Mouse (Mus musculus): ENCODE data around the gene Fam83b.

The Fam83b gene

DNA sequence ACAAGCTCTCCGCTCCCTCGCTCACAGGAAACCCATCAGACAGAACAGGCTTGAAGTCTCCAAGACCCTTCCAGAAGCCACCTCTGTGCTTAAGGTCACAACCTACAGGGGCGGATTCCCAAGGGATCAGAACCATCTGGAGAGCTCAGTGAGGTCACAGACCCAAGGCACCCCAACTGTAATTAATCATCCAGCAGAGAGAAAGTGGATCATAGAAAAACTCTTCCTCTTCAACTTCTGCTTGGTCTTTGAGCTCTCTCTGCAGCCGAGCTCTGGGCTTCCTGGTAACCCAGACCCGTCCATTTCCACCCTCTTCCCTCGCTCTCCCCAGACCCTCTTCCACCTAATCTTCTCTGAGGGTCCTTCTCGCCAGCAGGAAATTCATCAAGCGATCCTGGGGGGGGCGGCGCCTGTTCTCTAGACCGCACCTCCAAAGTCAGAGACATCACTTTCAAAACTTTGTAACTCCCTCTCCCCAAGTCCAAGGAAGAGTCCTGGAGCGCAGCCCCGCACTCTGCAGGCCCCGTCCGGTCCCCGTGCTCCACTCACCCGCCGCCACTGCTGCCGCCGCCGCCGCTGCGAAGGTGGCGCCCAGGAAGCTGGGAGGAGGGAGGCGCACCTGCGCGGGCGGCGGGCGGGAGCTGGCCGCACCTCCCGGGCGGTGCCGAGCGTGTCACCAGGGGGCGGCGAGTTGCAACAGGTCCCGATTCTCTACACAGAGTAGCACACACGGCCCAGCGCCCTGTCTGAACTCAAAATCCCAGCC is at the start of gene Fam83b:
Gene Fam83b, minus strand, starts transcription at position 602 of the 766 bp plus-strand sequence.
- DNase-seq = peak; percentile 17 to 28

DNA sequence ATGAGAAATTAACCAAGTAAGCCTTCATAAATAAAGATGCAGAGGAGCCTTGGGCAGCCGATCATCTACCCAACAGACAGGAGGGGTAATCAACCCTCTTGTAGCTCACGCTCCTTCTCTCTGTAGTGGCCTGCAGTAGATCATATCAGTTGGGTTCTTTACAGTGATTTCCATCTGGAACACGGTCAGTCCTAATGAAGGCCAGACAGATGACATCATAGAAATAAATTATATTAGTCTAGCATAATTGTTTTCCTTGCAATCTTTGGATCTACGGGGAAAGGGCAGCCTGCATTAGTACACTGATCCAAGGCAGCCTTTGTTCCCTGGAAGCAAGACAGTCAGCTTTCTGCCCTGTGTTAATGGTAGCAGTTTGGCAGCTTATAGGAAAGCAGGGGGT is 47.2 kb upstream of the Fam83b start:
- no peak for DNase-seq

DNA sequence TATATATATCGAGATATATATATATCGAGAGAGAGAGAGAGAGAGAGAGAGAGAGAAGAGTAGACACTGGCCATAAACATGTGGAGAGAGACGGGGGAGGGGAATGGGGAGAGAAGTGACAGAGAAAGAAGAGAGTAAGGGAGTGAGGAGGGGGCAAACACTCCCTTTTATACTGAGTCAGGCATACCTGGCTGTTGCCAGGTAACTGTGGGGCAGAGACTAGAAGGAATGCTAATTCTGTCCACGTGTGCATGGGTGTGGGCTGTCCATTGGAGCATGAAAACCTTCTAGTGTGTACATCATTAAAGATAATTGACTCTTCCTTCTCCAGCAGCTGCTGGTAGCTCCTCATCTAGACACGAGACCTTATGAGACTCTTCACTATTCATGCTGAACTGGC is 36.8 kb upstream of the Fam83b start:
- no peak for DNase-seq

DNA sequence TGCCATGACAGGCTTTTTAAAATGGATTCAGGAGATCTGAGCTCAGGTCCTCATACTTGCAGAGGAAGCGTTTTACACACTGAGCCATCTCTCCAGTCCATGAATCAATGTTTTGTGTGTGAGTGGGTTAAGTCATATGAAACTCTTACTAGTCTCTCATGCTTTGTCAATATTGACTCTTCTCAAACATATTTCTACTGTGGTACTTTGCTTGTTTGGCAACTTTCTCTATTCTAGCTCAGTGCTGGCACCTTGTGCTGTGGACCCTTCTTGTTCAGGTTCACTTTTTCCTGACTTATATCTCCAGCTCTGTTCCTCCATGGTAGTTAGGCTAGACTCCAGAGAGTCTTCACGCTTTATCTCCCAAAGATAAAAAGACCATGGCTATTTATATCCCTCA is 36.0 kb upstream of the Fam83b start:
- no peak for DNase-seq

DNA sequence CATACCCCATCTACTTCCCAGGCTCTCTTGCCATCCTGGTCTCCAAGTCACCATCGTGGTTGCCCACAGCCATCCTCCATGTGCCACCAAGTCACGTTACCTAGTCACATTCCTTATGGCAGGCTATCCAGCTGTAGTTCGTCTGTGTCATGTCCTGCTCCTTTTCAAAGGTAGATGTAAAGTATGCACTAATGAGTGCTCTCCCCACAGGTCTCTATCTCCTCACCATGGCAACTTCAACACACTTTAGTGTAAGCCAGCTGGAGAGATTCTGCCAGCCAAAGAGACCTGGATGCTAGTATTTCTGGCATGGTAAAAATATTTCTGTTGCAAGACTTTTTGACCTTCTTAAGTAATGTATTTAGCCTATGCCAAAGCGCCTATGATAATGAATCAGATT is 30.5 kb upstream of the Fam83b start:
- DNase-seq = no peak

DNA sequence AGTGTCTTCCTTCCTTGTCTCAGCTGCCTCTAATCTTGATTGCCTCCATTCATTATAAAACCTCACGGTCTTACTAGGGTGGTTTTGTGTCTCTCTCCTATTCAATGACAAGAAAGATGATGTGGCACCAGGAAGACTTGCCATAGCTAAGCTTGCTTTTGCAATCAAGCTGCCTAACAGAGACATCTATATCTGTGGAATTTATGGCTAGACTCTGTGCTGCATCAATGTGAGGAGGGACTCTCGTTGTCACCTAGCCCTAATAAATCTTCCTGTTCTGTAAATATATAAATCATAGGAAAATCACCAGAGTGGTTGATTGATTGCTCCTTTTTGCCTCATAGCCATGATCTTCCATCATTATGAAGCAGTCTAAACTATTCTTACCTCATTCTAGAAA is 26.9 kb upstream of the Fam83b start:
- DNase-seq = no peak

DNA sequence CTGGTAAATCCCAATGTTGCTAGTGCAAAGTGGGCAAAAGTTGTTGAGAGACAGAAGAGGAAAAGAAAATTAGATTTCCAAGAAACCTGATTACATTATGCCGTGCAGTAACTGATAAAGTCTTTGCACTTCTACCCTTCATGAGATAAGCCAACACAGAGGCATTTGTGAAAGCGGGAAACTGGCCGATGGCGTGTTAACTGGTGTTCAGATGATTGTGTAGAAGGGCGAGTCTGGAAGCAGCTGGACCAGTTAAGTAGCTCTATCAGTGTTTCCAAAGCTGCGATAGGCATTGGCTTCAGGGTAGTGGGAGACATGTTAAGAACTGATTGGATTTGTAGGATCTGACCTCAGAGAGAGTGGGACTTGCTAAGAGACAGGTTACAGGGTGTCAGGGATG is 17.0 kb upstream of the Fam83b start:
- DNase-seq = no peak

DNA sequence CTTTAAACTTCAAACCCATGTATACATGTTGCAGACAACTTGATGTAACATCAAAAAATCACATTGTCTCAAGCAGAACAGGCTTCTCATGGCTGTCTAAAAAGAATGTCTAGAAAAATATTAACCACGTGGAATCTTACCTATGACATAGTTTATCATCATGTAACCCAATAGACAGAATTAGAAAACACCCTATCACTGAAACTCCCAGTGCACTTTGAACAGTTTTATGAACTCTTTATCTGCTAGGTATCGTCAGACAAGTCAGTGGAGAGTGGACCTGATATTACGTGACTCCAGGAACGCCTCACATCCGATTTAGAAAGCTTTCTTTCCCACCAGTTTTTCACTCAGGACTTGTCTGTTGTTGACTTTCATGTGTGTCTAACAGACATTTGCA is 15.1 kb upstream of the Fam83b start:
- DNase-seq = no peak

DNA sequence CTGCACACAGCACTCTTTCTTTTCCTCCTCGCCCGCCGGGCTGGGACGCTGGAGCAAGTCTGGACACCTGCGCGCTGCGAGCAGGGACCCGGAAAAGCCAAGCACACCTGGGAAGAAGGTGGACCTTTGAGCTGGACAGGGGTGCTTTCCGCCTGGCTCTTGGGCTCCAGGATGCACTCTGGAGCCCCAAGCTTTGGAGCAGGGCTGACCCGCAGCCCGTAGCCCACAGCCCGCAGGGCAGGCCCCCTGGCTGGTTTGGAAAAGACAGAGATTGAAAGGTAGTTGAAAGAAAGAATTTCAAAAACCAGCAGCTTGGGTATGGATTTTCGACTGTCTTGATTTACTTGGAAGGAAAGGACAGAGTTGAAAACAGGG is 352 bp upstream of the Fam83b start:
- DNase-seq = no peak

DNA sequence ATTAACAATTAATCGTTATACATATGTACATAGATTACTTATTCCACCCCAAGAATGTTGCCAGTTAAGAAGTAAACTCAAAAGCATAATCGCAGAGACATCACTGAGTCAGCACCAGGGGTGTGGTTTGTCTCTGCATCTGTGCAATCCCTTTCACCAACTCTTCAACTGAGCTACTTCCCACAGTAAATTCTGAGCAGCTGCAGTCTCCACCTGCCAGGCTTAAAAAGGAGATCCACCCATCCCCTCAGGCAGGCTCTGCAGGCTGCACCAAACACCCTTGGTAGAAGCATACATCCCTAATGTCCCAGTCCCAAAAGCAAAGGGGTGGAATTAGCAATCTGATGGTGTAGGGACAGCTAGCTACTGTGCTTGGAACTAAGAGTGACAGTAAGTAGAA is 1.3 kb downstream of the Fam83b start:
- DNase-seq = no peak

DNA sequence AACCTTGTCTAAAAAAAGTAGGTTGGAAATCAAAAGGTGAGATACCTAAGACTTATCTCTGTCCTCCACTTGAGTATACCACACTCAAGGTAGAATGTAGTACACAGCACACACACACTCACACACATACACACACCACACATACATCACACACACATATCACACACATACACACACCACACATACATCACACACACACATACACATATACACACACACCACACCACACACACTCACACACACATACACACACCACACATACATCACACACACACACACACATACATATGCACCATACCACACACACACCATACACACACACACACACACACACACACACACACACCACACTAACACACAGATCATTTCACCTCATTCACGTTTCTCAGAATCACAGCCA is 2.8 kb downstream of the Fam83b start:
- DNase-seq = no peak

DNA sequence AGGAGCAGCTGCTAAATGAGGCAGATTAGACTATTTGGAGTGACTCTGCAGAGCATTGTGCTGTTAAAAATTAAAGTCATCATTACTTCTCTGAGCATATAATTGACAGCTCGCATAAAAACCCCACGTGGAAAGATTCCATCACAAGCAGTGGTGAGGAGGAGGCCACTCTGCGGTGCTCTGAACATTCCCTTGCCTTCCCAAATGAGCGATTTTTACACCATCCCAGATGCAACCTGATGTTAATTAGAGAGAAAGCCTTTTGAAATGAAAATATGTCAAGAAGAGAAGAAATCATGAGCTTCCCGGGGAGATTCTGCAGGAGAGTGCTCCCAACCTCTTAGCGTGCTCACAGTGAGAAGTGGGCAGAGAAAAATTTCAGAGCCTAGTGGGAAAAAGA is 4.1 kb downstream of the Fam83b start:
- no peak for DNase-seq

DNA sequence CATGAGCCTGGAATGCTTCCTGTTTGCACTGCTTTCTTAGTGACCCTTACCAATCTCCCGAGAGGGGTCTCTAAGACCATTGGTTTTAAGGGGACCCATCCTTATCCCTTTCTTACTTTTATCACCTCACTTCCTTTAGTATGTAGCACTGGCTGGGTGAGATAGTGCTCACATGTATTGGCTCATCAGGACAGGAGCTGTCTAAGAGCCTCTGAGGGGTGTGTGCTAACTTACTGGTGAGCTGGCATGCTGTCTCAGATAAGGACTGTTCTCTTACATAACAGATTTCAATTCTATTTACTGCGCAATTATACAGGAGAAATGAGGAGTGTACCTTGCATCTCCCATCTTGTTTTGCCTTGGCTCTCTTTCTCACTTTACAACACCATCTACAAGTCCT is 7.7 kb downstream of the Fam83b start:
- DNase-seq = no peak

DNA sequence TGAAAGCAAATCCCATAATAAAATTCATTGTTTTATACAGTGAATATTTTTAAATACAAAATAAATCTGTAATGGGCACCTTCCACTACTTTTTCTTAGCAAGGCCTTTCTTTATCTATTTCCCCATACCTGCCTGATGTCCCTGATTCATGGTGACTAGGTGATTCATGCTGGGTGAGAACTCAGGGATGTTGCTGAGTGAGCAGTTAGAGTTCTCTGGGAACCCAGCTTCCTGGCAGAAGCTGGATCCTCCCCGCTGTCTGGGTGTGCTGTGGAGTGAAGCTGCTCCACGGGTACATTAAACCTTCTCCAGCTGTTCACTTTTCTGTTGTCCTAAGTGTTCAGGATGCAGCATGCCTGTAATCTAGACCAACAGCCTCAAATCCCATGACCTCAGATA is 13.2 kb downstream of the Fam83b start:
- no peak for DNase-seq

DNA sequence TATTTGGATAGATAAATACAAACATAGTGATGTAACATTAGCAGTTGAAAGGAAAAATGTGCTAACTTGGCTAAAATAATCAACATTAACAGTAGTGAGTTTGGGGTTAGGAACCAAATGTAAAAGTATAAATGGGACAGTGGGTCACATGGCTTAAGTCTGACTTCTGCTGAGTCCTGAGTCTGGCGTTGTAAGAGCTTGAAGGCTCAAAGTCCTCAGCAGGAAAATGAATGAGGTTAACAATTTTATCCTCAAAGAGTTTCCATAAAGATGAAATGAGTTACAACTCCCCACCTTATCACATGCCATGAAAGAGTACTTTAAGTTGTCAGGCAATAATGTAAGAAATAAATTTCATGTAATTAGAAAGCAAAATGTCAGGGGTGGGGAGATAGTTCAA is 13.8 kb downstream of the Fam83b start:
- DNase-seq = no peak

DNA sequence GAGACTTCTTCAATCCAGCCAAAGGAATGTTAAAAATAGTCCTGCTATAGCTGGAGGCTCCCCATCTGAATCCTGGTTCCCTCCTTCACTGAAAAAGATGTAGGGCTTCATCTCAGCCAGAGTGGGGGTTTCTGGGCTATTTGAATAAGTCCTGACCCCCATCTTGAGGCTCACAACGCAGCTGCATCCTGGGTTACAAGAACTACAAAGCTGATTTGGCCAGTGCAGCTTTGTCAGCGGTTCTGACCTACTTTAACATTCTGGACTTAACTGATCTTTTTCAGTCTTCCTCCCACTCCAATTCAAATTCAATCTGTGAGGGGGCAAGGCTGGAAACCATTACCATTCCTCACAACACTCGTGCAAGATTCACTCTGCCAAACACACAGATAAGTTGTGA is 20.2 kb downstream of the Fam83b start:
- DNase-seq = no peak

DNA sequence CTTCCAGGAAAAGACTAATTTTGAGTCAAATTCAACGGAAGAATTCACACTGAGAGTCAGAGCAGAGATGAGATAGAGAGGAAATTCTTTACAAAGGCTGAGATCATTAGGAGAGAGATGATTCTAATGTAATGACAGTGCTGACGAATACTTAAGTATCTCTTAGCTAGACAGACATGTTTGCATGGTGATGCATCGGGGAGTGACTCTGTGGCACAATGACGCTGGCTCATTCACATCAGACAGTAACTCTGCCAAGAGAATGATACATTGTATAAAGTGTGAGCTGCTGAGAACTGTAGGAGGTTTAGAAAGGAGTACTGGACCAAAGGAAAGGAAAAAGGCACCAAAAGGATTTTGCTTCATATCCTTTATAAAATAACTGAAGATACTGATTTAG is 26.2 kb downstream of the Fam83b start:
- DNase-seq = no peak

DNA sequence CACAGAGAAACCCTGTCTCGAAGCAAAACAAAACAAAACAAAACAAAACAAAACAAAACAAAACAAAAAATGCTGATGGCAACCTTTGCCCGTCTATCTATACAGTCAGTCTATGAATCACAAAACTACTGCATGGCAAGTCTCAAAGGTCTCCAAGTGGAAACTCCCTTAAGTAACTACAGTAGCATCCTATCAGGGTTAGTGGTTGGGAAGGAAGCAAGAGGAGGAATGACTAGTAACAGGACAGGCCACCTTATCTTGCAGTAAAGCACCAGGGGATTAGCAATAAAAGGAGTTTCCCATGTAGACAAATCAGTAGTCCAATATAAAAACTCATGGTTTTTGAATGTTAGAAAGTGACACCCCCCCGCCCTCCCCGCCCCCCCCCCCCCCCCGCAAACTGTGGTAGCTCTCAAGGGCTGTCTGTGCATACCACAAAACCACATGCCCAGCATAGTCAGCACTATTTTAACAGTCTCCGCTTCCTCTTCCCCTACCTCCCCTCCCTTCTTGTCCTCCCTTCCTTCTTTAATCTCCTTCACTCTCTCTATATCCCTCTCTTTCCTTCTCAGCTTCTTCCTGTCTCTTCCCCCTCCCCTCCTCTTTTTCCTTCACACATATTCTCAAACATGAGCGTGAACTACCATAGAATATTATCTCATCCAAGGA is 26.8 kb downstream of the Fam83b start:
- DNase-seq = no peak

DNA sequence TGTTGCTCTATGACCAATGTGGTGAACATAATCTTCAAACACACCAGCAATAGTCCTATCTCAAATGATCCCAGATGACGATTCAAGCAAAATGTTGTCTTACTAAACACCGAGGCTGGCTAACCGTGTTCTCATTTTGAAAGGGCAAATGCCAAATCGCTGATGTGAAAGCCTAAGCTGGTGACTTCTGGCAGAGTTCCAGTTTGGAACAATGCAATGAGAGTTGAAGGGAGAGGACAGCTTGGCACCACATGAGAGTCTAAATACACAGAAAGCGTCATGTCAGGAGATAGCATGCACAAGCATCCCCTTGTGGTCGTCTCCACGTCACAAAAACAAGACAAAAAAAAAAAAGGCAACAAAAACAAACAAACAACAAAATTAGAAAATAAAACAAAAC is 27.6 kb downstream of the Fam83b start:
- DNase-seq = no peak

DNA sequence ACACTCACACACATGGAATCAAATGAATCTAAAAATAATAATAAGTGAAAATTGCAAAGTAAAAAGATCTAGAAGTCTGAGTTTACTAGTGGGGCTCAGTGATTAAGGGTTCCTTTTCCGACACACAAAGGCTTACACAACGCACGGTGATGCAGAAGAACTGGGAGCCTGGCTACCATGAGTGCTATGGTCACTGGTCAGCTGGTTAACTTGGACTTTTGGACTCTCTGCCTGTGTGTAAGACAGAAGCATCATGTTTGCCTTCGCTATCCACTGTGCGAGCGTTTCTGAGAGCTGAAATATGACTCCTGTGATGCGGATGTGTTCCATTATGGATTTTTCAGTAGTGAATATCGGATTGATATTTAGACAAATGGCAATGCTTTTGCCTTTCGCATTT is 30.9 kb downstream of the Fam83b start:
- no peak for DNase-seq

DNA sequence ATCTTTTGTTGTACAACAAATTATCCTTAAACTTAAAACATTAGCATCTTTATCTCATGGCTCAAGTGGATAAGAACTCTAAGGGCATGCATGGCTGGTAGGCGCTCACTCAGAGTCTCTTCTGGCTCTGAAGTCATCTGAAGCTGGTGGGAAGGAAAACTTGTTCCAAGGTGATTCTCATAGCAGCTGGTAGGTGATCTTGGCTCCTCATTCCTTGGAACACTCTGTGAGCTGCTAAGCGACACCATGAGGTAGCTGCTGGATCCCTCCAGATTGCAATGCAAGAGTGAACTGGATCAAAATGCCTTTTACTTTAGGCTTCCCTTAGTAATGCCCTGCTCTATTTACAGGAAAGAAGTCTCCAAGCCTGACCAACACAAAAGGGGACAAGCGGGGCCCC is 34.5 kb downstream of the Fam83b start:
- no peak for DNase-seq

DNA sequence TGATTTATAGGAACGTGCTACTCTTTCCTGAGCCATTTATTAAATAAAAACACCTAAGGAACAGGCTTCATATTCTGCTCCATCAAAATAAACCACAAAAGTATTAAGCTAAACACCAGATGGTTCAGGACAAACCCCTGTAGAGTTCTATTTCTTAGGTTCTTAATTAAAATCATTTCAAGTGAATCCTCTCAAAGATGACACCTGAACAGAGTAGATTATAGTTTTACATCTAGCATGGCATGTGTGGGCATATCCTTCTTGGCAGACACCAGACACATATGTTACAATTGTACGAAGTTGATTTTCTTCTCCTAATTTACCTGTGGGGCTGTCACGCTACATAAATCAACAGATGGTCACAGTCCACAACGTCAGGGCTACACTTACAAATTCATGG is 35.5 kb downstream of the Fam83b start:
- DNase-seq = no peak

DNA sequence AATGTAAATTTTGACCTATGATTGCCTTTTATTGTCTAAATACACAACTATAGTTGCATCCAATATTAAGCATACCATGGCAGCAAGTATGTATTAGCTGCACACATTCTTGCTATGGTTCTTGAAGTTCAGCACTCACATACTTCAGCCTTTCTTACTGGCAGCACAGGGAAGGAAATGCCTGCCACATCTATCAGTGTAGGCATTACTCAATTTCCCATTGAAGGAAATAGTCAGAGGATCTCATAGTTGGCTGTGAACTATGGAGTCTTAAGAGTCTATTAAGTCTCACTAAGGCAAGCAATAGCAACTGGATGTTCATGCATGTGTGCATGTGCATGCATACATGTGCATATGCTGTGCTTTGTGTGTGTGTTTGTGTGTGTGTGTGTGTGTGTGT is 41.3 kb downstream of the Fam83b start:
- no peak for DNase-seq

DNA sequence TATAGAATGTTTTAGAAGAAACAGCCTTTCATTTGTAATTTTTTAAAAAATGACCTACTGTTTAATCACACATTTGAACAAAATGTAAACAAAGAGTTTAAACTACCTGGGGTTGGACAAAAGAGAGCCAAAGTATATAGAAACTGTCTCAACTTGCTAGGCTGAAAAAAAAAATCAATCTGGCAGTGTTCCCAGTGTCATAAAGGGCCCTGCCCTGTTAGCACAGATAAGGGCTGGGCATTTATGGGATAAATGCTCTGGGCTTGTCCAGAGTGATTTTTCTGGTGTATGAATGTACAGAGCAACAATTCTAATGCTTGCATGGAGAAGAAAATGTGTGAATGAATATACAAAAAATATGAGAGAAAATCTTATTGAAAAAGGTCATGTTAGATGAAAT is 43.8 kb downstream of the Fam83b start:
- DNase-seq = no peak

DNA sequence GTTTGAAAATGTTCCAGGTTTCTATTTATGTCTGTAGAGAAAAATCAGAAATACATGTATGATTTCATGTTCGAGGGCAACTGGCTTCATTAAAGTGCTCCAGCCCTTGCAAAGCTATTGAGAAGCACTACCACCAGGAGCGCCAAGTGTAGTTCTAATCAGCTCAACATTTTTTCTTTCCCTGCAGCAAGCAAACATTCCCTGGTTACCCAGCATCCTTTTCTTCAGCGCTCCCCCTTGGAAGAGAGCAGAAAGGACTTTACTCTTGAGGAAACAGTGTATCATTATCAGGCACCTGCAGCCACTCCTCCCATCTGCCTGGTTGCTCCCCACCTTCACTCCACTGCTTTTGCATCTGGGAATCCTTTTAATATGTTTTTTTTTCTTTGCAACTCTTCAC is 45.3 kb downstream of the Fam83b start:
- no peak for DNase-seq

Data from thymus, postnatal 36 days (tissue).